Mouse (Mus musculus): Measurements from ENCODE around the gene Olfr763.
"Not testable (repeated sequence)": the region's sequence is repeated elsewhere in the genome, so short reads cannot be mapped to it uniquely, and the experiment has no call there.

Olfr763 gene

DNA sequence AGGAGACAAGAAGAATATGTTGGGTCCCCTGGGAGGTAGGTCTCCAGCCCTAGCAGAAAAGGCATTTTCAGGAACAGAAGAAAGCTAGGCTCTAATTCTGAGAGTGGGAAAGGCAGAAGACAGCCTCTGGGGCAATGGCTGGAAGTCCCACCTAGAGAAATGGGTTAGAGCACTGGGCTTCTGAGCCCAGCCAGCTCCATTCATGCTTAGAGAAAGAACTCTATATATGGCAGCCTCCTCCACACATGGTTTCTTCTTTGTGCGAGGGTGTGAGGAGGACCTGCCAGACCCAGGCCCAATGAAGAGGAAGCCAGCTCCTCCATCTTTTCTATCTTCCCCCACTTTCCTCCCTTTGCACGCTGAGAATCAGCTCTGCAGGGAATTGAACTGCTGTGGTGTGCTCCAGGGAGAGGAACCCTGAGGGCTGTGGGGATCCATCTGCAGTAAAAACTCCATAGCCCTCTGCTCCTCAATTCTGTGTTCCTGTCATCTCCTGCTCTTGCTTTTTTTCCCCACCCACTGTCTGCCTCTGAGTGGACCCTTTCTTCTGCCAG, at the start of gene Olfr763:
Gene Olfr763, plus strand, starts transcription at position 504 of the 554 bp plus-strand sequence.
- DNase-seq = no peak

DNA sequence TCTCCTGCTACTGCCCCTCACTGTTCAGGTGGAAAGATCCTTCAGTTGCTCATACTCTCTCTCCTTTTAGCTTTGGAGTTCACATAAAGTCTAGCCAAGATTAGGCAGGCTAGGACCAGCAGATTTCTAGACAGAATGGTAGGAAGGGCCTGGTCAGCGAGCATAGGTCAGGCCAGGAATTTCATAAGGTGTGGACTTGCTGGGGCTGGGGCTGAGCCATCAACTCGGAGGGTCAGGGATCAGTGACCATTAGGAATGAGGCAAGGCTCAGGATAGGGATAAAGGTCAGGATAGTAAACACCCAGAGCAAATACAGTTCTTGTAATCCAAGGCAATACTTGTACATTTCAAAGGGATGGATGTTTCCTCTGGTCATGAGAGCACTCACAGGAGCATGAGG, 45.6 kb upstream of the Olfr763 start:
- no peak for DNase-seq

DNA sequence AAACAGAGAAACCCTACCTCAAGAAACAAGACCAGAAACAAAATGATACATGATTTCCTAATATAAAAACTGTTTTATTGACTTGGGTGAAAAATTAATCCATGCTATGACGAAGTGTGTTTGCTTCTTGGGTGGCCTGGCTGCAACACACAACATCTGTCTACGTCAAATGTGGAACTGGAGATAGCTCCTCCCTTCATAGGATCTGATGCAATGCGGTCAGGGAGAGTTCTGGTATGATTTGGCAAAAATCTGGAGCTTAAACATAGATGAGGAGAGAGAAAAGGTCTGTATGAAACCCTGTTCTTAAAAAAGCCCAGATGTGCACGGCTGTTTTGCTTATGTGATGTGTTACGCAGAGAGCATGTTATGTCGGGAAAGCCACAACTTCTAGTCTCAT, 44.7 kb upstream of the Olfr763 start:
- no peak for DNase-seq

DNA sequence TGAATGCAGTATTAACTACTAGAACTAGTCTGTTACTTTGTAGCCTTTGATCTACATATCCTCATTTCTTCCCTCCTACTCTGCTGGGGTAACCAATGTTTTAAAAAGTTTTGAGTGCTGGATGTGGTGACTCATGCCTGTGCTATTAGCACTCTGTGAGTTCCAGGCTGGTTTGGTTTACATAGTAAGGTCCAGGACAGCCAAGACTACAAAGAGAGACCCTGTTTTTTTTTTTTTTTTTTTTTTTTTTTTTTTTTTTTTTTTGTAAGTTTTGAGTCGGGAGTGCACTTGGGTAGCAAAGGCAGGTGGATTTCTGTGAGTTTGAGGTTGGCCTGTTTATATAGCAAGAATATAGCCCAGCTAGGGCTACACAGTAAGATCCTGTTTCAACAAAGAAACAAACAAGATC, 42.2 kb upstream of the Olfr763 start:
- DNase-seq = no peak

DNA sequence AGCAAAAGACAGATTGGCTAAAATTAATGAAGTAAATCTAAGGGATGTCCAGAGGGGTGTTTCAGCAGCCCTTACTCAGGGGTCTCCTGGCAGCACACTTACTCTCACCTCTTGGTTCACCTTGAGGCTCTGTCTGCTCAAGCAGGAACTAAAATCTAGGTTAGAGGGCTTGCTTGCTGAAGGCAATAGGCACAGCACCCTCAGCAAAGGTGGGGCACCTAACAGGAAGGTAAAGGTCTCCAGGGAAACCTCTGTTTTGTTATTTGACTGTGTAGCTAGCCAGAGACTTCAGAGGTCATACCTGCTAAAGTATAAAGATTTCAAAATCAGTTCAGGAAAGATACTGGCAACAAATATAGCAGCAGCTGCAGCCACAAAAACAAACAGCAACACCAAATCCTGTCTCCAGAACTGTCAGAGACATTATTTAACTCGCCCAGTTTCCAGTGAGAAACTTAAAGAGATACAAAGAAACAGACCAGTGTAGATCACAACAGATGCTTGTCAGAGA, 39.8 kb upstream of the Olfr763 start:
- DNase-seq = no peak

DNA sequence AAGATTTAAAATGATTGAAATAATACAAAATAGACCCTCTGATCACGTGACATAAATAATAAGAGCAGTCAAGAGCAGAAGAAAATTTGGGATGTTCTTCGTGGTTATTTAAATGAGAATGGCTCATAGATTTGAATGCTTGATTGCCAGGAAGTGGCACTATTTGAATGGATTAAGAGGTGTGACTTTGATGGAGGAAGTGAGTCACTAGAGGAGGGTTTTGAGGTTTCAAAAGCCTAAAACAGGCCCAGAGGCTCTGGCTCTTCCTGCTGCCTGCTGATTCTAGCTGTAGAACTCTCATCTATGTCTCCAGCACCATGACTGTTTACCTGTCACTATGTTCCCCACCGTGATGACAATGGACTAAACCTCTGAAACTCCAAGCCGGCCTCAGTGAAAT, 37.8 kb upstream of the Olfr763 start:
- DNase-seq = no peak

DNA sequence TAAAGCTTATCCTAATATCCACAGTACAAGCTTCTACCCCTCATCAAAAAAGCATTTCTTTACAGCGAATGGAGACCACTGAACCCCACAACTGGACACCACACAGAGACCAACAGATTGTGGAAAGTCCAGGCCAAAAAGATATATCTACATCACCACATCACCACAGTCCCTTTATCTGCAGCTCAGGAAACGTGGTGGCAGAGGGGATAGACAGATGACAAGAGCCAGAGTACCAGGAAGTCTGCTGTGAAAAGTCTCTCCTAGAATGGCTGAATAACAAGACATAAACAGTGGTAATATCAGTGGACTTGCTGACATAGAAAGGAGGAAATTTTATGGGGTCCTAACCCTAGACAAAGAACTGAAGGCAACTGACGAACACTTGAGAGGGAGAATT, 34.2 kb upstream of the Olfr763 start:
- no peak for DNase-seq

DNA sequence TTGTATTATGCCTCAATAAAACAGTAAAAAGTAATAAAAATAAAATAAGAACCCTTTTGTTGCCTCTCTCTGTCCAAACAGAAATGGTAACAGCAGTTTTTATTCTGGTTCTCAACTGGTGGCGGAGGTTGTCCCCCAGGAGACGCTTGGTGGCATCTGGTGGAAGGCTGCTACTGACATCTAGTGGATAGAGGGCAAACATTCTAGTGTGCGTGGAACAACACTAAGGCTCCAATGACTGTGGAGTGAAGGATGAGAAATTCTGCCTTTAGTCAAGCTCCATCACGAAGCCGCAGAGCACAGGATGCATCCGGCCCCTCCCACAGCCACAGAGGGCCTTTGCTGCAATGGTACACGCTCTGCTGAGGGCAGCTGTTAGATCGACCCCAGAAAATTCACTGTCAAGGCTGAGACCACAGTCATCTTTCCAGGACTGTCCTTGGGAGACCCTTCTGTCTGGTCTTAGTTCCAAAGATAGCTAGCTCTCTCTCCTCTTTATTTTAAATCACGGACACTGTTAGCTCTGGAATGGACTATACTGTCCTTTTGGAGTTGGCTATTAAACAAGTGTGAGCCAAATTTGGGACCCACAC, 33.0 kb upstream of the Olfr763 start:
- DNase-seq = peak; percentile 69

DNA sequence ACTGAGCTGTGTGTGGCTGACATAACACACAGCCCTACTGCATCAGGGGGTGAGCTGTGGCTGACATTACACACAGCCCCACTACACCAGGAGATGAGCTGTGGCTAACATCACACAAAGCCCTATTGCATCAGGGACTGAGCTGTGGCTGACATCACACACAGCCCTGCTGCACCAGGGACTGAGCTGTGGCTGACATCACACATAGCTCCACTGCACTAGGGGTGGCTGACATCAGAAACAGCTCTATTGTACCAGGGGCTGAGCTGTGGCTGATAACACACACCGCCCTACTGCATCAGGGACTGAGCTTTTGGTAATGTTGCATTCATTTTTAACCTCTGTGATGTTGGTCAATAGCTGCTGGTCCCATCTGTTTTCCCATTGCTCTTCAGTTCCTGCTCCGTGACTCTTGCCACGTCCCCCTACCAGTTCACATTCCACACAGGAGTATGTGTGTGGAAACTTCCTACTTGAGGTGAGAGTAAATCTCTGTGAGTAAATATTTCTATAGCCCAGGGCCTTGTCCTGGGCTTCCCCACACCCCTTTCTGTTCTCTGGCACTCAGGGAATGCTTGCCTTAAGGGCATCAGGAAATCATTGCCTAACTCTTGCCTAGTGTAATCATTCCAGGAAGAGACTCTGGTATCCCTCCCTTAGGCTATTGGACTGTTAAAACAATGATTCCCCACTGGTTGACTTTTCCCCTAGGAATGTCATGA, 29.8 kb upstream of the Olfr763 start:
- no peak for DNase-seq

DNA sequence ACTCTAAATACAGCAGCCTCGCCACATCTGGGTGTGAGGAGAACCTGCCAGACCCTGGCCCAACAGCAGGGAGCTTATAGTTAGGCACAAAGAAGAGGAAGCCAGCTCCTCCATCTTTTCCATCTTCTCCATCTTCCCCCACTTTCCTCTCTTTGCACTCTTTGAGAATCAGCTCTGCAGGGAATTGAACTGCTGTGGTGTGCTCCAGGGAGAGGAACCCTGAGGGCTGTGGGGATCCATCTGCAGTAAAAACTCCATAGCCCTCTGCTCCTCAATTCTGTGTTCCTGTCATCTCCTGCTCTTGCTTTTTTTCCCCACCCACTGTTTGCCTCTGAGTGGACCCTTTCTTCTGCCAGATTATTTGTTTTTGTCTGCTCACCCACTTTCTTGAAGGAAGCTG, 21.5 kb upstream of the Olfr763 start, which contains the start of gene Olfr9:
Gene Olfr9, plus strand, starts transcription at position 301 of the 400 bp plus-strand sequence.
- not testable (repeated sequence) for DNase-seq

DNA sequence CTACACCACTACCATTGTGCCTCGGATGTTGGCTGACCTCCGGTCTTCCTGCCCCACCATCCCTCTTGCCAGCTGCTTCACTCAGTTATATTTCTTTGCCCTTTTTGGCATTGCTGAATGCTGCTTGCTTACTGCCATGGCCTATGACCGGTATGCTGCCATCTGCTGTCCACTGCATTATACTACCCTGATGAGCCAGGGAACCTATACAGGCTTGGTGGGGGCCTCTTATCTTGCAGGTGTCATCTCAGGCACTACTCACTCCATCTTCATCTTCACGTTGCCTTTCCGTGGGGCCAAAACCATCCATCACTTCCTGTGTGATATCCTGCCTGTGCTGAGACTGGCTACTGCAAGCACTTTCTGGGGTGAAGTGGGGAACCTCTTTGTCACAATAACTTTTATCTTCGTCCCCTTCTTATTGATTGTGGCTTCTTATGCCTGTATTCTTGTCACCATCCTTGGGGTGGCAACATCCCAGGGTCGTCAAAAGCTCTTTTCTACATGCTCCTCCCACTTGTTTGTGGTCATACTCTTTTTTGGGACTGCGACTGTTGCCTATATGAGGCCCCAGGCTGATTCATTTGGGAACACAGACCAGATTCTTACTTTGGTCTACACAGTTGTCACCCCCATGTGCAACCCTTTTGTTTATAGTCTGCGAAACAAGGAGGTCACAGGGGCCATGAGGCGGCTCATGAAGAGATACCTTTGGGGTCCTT, 20.3 kb upstream of the Olfr763 start:
- not testable (repeated sequence) for DNase-seq

DNA sequence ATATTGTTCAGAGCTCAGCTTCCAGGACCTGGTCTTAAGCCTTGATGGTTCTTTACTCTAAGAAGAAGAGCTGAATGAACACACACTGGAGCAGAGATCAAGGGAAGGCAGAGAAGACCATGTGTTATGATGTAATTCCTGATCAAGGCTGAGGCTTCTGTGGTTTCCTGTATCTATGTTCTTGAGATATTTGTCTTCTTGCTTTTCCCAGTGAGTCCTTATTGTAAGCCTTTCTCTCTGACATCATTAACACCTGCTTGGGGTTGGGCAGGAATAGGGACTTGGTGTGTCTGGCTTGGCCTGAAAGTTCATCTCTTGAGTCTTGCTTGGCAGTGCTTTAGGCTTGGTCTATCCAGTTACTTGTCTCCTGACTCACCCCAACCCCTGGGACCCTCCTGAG, 19.6 kb upstream of the Olfr763 start:
- no peak for DNase-seq

DNA sequence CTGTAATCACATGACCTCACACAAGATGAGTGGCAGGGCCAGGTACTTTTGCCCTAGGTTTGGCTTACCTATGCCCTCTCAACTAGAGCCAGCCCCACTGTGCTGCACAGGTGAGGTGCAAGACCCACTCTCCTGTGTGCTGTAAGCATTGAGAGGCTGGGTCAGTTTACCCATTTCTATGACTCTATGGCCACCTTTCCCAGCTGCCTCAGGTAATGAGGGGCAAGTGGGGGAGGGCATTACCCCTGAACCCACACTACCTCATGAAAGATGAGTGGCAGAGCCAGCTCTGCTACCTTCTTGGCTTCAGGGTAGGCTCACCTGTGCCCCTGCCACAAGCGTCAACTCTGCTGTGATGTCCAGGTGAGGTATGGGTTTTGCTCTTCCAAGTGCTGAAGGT, 14.8 kb upstream of the Olfr763 start:
- DNase-seq = no peak

DNA sequence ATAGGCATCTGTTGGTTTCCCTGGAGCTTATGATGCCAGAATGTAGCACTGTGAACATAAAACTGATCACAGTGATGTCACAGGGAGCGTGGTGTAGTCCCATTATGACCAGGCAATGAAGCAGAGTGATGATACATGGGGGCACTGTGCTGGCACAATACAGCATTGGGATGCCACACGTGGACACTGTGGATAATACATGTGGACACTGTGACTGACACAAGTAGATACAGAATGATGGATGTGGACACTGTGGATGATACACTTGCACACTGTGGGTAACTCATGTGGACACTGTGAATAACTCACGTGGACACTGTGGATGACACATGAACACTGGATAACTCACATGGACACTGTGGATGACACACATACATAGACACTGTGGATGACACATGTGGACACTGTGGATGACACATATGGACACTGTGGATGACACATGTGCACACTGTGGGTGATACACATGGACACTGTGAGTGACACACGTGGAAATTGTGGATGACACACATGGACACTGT, 14.0 kb upstream of the Olfr763 start:
- no peak for DNase-seq

DNA sequence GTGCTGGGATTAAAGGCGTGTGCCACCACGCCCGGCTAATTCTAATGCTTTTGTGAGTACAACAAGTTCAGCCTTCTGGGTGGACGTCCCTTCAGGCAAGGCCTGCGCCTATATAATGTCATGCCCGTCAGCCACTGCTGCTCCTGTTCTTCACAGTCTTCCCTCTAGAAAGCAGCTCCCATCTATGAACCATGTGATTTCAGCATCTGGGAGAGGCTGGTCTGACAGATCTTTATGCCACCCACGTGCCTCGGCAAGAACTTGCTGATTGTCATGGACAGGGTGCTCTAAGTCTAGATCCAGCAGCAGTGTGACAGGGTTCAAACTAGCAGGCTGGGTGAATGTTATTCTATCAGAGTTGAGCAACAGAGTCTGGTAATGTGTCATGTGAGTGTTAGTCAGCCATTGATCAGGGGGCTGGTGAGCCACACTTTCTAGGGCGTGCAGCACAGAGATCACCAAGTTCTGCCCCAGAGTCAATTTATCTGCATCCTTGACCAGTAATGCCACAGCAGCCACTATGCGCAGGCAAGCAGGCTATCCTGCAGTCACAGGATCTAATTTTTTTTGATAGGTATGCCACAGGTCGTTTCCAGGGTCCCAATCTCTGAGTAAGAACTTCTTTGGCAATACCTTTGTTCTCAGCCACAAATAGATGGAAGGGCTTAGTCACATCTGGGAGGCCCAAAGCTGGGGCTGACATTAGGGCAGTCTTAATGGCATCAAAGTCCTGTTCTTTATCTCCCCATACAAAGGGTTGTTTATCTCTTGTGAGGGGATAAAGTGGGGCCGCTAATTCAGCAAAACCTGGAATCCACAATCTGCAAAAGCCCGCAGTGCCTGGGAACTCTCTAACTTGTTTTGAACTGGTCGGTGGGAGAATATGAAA, 6.3 kb upstream of the Olfr763 start:
- no peak for DNase-seq

DNA sequence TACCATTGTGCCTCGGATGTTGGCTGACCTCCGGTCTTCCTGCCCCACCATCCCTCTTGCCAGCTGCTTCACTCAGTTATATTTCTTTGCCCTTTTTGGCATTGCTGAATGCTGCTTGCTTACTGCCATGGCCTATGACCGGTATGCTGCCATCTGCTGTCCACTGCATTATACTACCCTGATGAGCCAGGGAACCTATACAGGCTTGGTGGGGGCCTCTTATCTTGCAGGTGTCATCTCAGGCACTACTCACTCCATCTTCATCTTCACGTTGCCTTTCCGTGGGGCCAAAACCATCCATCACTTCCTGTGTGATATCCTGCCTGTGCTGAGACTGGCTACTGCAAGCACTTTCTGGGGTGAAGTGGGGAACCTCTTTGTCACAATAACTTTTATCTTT, 920 bp downstream of the Olfr763 start:
- DNase-seq = not testable (repeated sequence)

DNA sequence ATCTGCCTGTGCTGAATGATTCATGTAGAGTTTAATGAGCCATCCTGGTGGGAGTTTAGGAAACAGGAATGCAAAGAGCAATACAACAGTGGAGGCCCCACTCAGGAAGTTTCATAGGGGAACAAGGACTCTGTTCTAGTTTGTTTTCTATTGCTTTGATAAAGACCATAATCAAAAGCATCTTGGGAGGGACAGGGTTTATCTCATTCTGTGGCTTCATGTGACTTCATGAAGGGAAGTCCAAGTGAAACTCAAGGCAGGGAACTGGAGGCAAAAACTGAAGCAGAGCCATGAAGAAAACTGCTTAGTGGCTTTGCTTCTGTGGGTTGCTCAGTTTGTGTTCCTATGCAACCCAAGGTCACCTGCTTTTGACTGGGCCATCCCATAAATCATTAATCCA, 3.9 kb downstream of the Olfr763 start:
- no peak for DNase-seq

DNA sequence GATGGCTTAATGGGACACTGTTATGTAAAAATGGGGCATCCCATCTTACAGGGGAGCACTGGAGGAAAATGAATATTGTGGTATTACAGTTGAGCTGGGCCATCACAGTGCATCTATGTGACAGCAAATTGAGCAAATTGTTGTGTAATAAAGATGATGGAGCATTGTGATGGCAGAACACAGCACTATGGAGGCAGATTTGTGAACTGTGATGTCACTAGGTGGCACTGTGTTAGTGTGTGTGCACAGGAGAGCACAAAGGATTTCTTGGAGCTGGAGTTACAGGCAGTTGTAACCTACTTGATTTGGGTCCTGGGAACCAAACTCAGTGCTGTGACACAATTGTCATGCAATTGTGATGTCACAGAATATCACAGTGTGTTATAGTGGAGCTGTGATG, 12.7 kb downstream of the Olfr763 start:
- no peak for DNase-seq

DNA sequence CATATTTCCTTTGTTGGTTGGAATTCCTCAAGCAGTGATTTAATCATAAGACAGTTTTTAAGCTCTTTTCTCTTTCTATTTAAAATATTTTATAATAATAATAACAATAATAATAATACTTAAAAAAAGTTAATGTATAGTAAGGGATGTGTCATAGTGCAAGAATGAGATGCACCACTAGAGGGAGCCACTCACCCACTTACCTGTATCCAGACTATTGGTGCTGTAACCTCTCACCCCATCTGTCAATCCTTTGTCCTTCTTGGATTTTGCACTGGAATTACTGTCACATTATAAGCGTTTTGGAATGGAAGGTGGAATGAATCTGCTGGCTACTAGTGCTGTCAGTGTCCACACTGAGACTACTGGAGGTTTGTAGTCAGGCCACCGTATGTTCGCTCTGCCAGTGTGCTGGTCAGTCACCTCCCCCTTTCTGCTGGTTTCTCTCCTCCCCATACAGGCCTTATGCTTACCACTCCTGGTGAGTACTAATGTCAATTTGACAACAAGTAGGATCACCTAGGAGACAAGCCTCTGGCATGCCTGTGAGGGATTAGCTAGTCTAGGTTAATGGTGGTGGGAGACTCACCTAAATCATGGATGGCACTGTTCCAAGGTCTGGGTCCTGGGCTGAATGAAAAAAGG, 15.5 kb downstream of the Olfr763 start:
- DNase-seq = peak; percentile 4

DNA sequence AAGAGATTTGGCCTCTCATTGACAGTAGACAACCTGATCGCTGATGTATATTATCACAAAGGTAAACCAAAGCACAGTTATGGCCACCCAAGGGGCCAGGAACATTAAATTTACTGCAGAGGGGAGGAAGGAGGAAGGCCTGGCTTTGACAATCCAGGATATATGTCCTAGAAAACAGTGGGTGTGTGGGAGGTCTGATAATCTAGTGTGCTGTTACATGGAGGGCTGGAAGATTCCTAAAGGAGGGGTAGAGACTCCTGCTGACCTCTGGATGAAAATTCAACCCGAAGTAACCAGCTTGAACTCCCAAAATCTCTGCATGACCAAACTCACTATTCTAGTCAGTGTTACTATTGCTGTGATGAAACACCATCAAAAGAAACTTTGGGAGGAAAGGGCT, 17.8 kb downstream of the Olfr763 start:
- no peak for DNase-seq

DNA sequence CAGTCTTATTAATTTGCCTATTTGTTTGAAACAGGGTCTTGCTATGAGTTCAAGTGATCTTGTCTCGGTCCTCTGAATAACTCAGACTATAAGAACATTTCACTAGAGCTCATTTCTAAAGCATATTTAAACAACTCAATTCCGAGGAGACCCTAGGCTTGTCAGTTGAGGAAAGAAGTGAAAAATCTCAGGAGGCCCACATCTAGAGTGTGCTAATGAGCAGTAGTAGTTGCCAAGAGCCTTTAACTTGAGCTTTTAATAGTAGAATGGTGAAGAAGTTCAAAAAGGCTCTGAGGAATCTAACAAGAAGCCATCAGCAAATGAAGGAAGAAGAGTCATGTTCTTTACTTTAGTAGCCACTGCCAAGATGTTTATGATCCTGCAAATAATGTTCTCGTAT, 29.2 kb downstream of the Olfr763 start, which contains the start of gene Olfr764-ps1:
Gene Olfr764-ps1, minus strand, starts transcription at position 101 of the 400 bp plus-strand sequence.
- DNase-seq = no peak

DNA sequence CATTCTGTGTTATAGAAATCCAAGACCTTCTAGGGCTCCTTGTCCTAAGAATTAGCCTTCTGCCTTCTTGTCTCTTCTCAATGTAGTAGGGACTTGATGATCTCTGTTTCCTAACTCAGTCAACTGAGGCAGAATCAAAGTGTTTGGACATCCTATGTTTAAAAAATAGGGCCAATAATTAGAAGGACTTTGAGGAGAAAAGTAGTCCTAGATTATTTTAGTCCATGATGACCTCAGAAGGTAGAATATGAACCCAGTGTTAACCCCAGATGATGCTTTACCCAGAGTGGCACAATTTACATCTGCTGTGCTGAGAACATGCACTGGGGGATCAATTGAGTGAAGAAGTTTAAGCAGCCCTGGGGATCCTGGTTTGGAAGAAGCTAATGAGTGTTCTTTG, 39.3 kb downstream of the Olfr763 start, which contains the start of gene Olfr765:
Gene Olfr765, minus strand, starts transcription at position 101 of the 400 bp plus-strand sequence.
- DNase-seq = not testable (repeated sequence)

Data from cerebellum, adult 9-10 months (tissue).